Mouse (Mus musculus): ENCODE results near the gene Rtp2. TPM values are rescaled to one million over a fixed set of nuclear protein-coding genes. Genes with fewer than 3 reads are reported as not detected.
"Not testable (repeated sequence)": the region's sequence is repeated elsewhere in the genome, so short reads cannot be mapped to it uniquely, and the experiment has no call there.

The Rtp2 gene
- polyA plus RNA-seq, 1 experiment from 2014 or later: not detected

DNA sequence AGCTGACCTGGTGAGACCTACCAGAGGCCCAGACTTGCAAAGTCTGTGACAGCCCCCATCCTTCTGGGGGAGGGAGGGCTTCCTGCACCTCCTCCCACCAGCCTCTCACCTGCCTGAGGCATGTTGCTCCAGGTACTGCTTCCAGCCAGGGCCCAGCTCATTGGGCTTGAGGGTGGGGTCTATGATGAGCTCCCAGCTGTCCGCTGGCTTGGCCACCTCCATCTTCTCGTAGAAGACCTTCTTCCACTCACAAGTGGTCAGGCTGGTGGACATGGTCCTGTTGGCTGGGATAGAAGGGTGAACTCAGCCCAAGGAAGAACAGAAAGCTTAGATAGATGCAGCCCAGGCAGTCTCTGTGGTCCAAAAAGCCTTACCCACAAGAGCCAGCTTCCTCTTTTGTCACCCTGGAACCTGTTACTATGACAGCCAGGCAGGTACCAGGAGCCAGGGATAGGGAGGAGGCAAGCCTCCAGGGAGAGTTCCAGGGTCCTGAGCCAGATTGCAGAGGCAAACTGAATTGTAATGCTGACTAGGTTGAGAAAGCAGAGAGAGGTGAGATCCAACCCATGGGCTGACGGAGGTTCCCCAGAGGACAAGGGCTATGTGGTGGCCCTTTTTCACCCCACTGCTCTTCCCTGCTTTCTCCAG lies 1.6 kb downstream of the Rtp2 start:
- 87% methylated on average over 3 of the region's 3 CpGs for WGBS
- no peak overlapping the region for H3K9ac ChIP-seq (ENCODE audit: low read depth, low read length)
- H3K27me3 ChIP-seq (ENCODE audit: control insufficient read depth, insufficient read depth, low read length): no peaks in the 10 kb centered on the region
- H3K36me3 ChIP-seq (ENCODE audit: control insufficient read depth, insufficient read depth, low read length): no peaks in the 10 kb centered on the region
- H3K9me3 ChIP-seq (ENCODE audit: control insufficient read depth, low read length): no peaks in the 10 kb centered on the region
- H3K4me1 ChIP-seq (ENCODE audit: control insufficient read depth, insufficient read depth, low read length): no peaks in the 10 kb centered on the region
- H3K4me3 ChIP-seq (ENCODE audit: low read length): no peak overlapping the region
- ATAC-seq (ENCODE audit: low FRiP score, low TSS enrichment): no peak
- H3K27ac ChIP-seq (ENCODE audit: low read depth, low read length): no peak overlapping the region
- no peak overlapping the region for H3K4me2 ChIP-seq (replicated peaks; ENCODE audit: low read depth, low read length)

DNA sequence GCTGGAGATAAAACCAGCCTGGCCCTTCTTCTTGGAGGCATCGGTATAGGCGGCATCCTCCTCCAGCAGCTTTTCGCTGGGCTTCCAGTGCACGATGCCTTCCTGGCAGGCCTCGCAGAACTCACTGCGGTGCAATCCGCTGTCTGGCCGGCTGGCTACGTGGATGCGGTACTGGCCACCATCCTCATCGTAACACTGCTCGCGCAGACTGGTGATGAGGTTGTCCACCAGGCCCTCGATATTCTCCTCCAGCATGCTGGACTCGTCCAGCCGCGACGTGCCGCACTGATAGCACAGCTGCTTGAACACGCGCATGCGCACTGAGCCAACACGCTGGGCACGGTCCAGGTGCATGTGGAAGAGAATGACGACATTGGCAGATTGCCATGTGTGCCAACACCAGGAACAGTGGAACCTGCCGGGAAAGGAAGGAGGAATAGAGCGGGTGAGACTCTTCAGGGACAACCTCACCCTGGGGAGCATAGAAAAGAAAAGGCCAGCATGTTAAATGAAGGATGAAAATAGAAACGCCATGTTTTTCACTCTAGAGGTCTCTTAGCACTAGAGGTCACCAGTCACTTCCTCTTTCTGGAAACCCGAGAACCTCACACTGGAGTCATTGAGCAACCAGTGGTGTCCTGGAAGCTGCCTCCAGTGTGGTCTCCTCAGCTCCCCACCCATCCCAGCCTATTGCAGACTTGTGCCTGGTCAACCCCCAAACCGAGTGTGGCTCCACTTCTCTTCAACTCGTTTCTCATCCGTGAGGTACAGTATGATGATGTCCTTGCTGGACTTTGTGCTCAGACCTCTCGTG lies 4.7 kb downstream of the Rtp2 start:
- no peak for ATAC-seq (ENCODE audit: low FRiP score, low TSS enrichment)
- no peaks in the 10 kb centered on the region for H3K9me3 ChIP-seq (ENCODE audit: control insufficient read depth, low read length)
- no peak overlapping the region for H3K9ac ChIP-seq (ENCODE audit: low read depth, low read length)
- 93% methylated on average over 33 of the region's 33 CpGs for WGBS
- H3K36me3 ChIP-seq (ENCODE audit: control insufficient read depth, insufficient read depth, low read length): no peaks in the 10 kb centered on the region
- H3K4me3 ChIP-seq (ENCODE audit: low read length): no peak overlapping the region
- H3K27me3 ChIP-seq (ENCODE audit: control insufficient read depth, insufficient read depth, low read length): no peaks in the 10 kb centered on the region
- H3K4me2 ChIP-seq (replicated peaks; ENCODE audit: low read depth, low read length): no peak overlapping the region
- no peaks in the 10 kb centered on the region for H3K4me1 ChIP-seq (ENCODE audit: control insufficient read depth, insufficient read depth, low read length)
- no peak overlapping the region for H3K27ac ChIP-seq (ENCODE audit: low read depth, low read length)

DNA sequence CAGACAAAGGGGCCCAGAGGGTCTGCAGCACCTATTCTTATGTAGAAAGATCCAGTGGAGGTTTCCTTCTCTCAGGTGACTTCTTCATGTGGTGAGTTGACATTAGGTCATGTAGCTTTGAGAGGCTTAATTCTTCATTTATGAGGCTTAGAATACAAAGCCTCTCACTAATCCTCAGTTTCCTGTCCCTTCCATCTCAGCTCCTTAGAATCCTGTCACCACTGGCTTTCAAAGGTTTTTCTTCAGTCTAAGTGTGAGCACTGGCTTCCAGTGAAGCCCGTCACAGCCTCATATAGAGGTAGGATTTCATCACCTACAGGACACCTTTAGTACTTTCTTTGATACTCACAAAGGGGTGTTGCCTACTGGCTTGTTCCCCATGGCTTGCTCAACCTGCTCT lies 9.3 kb downstream of the Rtp2 start:
- Histone ChIP-seq H3K9ac (ENCODE audit: low read depth, low read length) (no peak overlapping the region), H3K27ac (ENCODE audit: low read depth, low read length) (no peak overlapping the region), H3K4me1 (ENCODE audit: control insufficient read depth, insufficient read depth, low read length) (no peaks in the 10 kb centered on the region), H3K36me3 (ENCODE audit: control insufficient read depth, insufficient read depth, low read length) (no peaks in the 10 kb centered on the region), H3K4me2 (replicated peaks; ENCODE audit: low read depth, low read length) (no peak overlapping the region), H3K9me3 (ENCODE audit: control insufficient read depth, low read length) (no peaks in the 10 kb centered on the region), H3K4me3 (ENCODE audit: low read length) (no peak overlapping the region), H3K27me3 (ENCODE audit: control insufficient read depth, insufficient read depth, low read length) (no peaks in the 10 kb centered on the region)
- ATAC-seq (ENCODE audit: low FRiP score, low TSS enrichment): no peak
- WGBS: 89% methylated on average over 1 of the region's 1 CpGs

DNA sequence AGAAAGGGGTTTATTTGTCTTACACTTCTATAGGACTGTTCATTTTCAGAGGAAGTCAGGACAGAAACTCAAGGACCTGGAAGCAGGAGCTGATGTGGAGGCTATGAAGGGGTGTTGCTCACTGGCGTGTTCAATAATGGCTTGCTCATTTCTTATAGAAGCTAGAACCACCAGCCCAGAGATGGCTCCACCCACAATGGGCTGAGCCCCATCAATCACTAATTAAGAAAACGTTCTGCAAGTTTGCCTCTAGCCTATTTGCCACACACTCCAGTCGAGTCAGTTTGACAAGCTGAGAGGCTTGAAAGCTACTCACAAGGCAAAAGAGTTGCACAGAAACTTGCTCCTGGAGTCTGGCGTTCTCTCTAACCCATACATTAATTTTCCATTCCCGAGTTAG lies 10.5 kb downstream of the Rtp2 start:
- Histone ChIP-seq H3K4me1 (ENCODE audit: control insufficient read depth, insufficient read depth, low read length) (no peaks in the 10 kb centered on the region), H3K27me3 (ENCODE audit: control insufficient read depth, insufficient read depth, low read length) (no peaks in the 10 kb centered on the region), H3K4me3 (ENCODE audit: low read length) (no peak overlapping the region), H3K9ac (ENCODE audit: low read depth, low read length) (no peak overlapping the region), H3K27ac (ENCODE audit: low read depth, low read length) (no peak overlapping the region), H3K9me3 (ENCODE audit: control insufficient read depth, low read length) (no peaks in the 10 kb centered on the region), H3K36me3 (ENCODE audit: control insufficient read depth, insufficient read depth, low read length) (no peaks in the 10 kb centered on the region), H3K4me2 (replicated peaks; ENCODE audit: low read depth, low read length) (no peak overlapping the region)
- 68% methylated on average over 5 of the region's 5 CpGs for WGBS
- no peak for ATAC-seq (ENCODE audit: low FRiP score, low TSS enrichment)

DNA sequence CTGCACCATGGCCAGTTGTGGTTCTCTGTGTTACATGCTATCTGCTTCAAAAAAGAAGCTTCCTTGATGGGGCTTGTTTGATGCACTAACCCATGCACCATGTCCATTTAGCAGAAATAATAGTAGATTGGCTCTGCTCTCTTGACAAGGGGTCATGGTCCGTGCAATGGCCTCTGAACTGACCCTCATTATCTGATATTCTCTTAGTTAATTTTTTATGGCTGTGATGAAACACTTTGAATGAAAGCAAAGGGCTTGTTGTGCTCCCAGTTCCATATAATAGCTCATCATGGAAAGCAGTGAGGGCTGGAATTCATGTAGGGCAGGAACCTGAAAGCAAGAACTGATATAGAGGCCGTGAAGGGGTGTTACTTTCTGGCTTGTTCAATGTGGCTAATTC lies 12.8 kb downstream of the Rtp2 start:
- ATAC-seq (ENCODE audit: low FRiP score, low TSS enrichment): no peak
- no peak overlapping the region for H3K4me2 ChIP-seq (replicated peaks; ENCODE audit: low read depth, low read length)

DNA sequence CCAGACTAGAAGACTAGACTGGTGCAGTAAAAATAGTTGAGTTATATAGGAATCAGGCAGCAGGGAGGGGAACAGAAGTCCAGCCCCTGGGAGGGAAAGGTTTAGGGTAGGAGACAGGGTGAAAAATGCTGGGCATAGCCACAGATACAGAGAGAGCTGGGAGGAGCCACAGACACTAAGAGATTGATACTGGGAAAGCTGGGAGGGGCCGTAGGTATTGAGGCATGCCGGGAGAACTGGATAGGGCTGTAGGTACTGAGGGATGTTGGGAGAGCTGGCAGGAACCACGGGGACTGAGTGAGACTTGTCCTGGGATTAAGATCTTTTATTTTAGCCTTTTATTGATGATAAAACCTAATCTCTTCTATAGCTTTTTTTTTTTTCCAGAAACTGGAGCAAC lies 18.8 kb downstream of the Rtp2 start:
- Histone ChIP-seq H3K36me3 (ENCODE audit: control insufficient read depth, insufficient read depth, low read length) (no peaks in the 10 kb centered on the region), H3K9me3 (ENCODE audit: control insufficient read depth, low read length) (no peaks in the 10 kb centered on the region; the same call in 1 of the 2 replicates), H3K9ac (ENCODE audit: low read depth, low read length) (no peak overlapping the region), H3K4me1 (ENCODE audit: control insufficient read depth, insufficient read depth, low read length) (no peaks in the 10 kb centered on the region), H3K4me2 (replicated peaks; ENCODE audit: low read depth, low read length) (no peak overlapping the region), H3K27me3 (ENCODE audit: control insufficient read depth, insufficient read depth, low read length) (no peaks in the 10 kb centered on the region), H3K4me3 (ENCODE audit: low read length) (no peak overlapping the region), H3K27ac (ENCODE audit: low read depth, low read length) (no peak overlapping the region)
- no peak for ATAC-seq (ENCODE audit: low FRiP score, low TSS enrichment)
- 37% methylated on average over 3 of the region's 3 CpGs for WGBS

More for the DNA sequence above, 12.8 kb downstream of the Rtp2 start:
- Histone ChIP-seq H3K9me3 (ENCODE audit: control insufficient read depth, low read length) (no peaks in the 10 kb centered on the region), H3K4me3 (ENCODE audit: low read length) (no peak overlapping the region), H3K27ac (ENCODE audit: low read depth, low read length) (no peak overlapping the region), H3K4me1 (ENCODE audit: control insufficient read depth, insufficient read depth, low read length) (no peaks in the 10 kb centered on the region), H3K27me3 (ENCODE audit: control insufficient read depth, insufficient read depth, low read length) (no peaks in the 10 kb centered on the region), H3K36me3 (ENCODE audit: control insufficient read depth, insufficient read depth, low read length) (no peaks in the 10 kb centered on the region), H3K9ac (ENCODE audit: low read depth, low read length) (no peak overlapping the region)
- 82% methylated on average over 2 of the region's 2 CpGs for WGBS

DNA sequence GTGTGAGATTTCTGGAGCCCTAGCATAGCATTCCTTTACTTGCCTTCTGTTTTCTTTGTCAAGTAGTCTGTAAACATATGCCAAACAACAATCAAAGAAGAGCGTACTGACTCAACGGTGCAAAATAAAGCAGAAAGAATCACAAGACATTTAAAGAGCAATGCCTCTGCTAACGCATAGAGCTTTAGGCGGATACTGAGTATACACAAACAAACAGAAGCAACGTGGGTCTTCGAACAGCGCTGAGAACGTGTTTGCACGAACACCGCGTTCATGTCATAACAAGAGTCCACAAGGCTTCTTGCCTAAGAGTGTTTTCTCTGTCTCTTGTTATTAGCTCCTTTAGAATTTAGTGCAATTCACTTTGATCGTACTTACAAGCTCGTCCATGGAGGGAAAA lies 19.5 kb downstream of the Rtp2 start:
- no peak overlapping the region for H3K4me2 ChIP-seq (replicated peaks; ENCODE audit: low read depth, low read length)
- WGBS: 79% methylated on average over 13 of the region's 13 CpGs
- H3K9me3 ChIP-seq (ENCODE audit: control insufficient read depth, low read length): no peaks in the 10 kb centered on the region; the same call in 1 of the 2 replicates
- no peak overlapping the region for H3K4me3 ChIP-seq (ENCODE audit: low read length)
- no peak for ATAC-seq (ENCODE audit: low FRiP score, low TSS enrichment)
- H3K9ac ChIP-seq (ENCODE audit: low read depth, low read length): no peak overlapping the region
- no peaks in the 10 kb centered on the region for H3K36me3 ChIP-seq (ENCODE audit: control insufficient read depth, insufficient read depth, low read length)
- H3K27me3 ChIP-seq (ENCODE audit: control insufficient read depth, insufficient read depth, low read length): no peaks in the 10 kb centered on the region
- H3K4me1 ChIP-seq (ENCODE audit: control insufficient read depth, insufficient read depth, low read length): no peaks in the 10 kb centered on the region
- no peak overlapping the region for H3K27ac ChIP-seq (ENCODE audit: low read depth, low read length)

DNA sequence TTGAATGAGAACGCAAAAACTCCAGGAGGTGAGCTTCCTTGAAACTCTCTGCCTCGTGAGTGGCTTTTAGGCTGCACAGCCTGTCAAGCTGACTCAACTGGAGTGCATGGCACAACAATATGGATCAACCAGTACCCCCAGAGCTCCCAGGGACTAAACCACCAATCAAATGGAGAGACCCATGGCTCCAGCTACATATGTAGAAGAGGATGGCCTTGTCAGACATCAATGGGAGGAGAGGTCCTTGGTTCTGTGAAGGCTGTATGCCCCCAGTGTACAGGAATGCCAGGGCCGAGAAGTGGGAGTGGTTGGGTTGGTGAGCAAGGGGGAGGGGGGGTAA lies 23.2 kb downstream of the Rtp2 start:
- H3K4me3 ChIP-seq (ENCODE audit: low read length); H3K4me2 ChIP-seq (replicated peaks; ENCODE audit: low read depth, low read length); H3K9me3 ChIP-seq (ENCODE audit: control insufficient read depth, low read length); H3K27ac ChIP-seq (ENCODE audit: low read depth, low read length); ATAC-seq (ENCODE audit: low FRiP score, low TSS enrichment); H3K27me3 ChIP-seq (ENCODE audit: control insufficient read depth, insufficient read depth, low read length); H3K36me3 ChIP-seq (ENCODE audit: control insufficient read depth, insufficient read depth, low read length); H3K9ac ChIP-seq (ENCODE audit: low read depth, low read length); H3K4me1 ChIP-seq (ENCODE audit: control insufficient read depth, insufficient read depth, low read length): not testable (repeated sequence)
- 82% methylated on average over 3 of the region's 3 CpGs for WGBS

Measured in kidney, embryonic 14.5 days (tissue).